Mouse (Mus musculus): ENCODE data around the gene Ccdc84. TPM values are rescaled to one million over a fixed set of nuclear protein-coding genes. Genes with fewer than 3 reads are reported as not detected.
A peak's percentile ranks its signal among the peaks of the same experiment; 100 is the strongest.
"Not testable (repeated sequence)": the region's sequence is repeated elsewhere in the genome, so short reads cannot be mapped to it uniquely, and the experiment has no call there.

Ccdc84 gene
- 10 to 100 TPM; 21.5 to 25.7 TPM for total RNA-seq (2021)
- long read RNA-seq, experiment 1, partial matches to known transcripts, result 0 of 10 reads
- long read RNA-seq, experiment 1, other reads (novel, unspliced or antisense), result 9 of 10 reads
- long read RNA-seq, experiment 2, partial matches to known transcripts, result 2 of 17 reads
- long read RNA-seq, experiment 2, other reads (novel, unspliced or antisense), result 14 of 17 reads

DNA sequence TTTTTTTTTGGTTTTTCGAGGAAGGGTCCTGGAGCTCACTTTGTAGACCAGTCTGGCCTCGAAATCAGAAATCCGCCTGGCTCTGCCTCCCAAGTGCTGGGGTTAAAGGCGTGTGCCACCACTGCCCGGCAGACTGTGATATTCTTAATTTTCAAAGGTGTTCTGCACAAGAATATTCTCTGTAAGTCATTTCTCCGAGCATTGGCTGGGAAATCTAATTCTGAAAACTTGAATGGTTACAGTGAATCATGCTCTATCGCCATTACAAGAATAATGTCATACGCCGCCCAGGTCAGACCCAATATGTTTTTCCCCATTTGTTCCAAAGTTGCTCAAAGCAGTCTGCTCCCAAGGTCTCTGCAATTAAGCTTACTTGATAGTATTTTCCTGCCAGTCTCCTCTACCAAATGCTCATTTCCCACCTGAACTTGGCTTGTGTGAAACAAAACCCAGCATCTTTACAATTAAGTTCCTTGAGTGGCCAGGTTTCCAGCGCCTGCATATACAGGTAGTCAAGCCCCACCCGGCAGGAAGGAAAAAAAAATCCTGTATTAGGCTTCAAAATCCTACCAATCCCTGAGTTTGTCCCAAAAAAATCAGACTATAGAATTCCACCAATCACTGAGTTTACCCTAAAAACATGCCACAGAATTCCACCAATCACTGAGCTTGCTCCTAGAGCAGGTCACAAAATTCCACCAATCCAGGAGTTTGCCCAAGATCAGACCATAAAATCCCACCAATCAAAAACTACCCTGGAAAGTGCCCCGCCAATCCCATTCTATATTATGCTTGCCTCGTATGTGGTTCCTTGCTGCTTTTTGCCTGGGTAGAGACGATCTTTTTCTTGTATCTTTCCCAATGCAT lies at the start of gene Ccdc84:
Gene Ccdc84 (minus strand): TSS at position 51 of the 867 bp plus-strand sequence.
- H3K27ac ChIP-seq, result peak within 1 kb of the TSS; percentile 93
- H3K4me3 ChIP-seq, result peak within 1 kb of the TSS; percentile 96
- no peak for TF ChIP-seq CTCF (conservative IDR thresholded peaks at IDR 0.05)
- DNase-seq (ENCODE audit: low spot score in 2 of 2), result no peak

DNA sequence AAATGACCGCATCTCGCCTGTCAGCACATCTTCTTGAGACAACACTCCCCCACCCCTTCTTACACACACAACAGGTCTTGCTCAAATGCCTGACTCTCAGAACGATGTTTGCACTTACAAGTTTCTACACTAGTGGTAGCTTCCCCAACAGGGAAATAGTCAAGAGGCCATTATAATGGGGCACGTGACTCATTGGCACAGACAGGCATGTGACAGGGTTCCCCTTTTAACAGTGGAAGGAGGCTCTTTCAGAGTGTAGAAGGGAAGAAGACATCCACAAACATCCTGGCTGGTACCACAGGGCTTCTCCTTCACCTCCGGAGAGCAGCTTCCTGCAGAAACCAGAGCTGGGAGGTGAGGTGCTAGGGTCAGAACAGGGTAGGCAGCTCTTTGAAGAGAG lies 43.6 kb upstream of the Ccdc84 start:
- Histone ChIP-seq H3K4me3 (no peak overlapping the region), H3K27ac (no peak overlapping the region)
- TF ChIP-seq CTCF (conservative IDR thresholded peaks at IDR 0.05), result no peak
- no peak for DNase-seq (ENCODE audit: low spot score in 2 of 2)

GRCm38 (mm10) chr9:44457035-44457742 lies 38.8 kb upstream of the Ccdc84 start:
- peak overlapping the region; percentile 43 for H3K4me3 ChIP-seq
- H3K27ac ChIP-seq, result peak overlapping the region; percentile 90
- TF ChIP-seq CTCF (conservative IDR thresholded peaks at IDR 0.05), result no peak

DNA sequence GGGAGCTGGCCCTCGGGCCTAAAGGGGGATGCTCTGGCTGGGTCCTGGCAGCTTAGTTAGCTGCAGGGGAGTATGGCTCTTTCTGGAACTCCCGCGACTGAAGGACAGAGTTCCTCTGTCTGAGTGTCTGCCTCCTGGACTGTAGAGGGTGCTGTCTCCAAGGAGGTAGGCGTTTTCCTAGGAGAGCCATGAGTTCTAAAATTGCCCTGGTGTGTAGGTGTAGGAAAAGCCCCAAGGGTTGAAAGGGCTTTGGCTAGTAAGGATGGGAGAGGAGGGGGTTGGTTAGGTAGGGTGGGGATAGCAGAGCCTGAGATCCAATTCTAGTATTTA lies 36.5 kb upstream of the Ccdc84 start, which contains the start of gene Upk2:
Gene Upk2 (minus strand): TSS at position 86 of the 330 bp plus-strand sequence.
- TF ChIP-seq CTCF (conservative IDR thresholded peaks at IDR 0.05), result peak; percentile 67
- no peak within 1 kb of the TSS for H3K27ac ChIP-seq
- no peak within 1 kb of the TSS for H3K4me3 ChIP-seq
- DNase-seq (ENCODE audit: low spot score in 2 of 2), result no peak

More at GRCm38 (mm10) chr9:44457035-44457742, 38.8 kb upstream of the Ccdc84 start:
- DNase-seq (ENCODE audit: low spot score in 2 of 2), result peak; percentile 87 to 96

DNA sequence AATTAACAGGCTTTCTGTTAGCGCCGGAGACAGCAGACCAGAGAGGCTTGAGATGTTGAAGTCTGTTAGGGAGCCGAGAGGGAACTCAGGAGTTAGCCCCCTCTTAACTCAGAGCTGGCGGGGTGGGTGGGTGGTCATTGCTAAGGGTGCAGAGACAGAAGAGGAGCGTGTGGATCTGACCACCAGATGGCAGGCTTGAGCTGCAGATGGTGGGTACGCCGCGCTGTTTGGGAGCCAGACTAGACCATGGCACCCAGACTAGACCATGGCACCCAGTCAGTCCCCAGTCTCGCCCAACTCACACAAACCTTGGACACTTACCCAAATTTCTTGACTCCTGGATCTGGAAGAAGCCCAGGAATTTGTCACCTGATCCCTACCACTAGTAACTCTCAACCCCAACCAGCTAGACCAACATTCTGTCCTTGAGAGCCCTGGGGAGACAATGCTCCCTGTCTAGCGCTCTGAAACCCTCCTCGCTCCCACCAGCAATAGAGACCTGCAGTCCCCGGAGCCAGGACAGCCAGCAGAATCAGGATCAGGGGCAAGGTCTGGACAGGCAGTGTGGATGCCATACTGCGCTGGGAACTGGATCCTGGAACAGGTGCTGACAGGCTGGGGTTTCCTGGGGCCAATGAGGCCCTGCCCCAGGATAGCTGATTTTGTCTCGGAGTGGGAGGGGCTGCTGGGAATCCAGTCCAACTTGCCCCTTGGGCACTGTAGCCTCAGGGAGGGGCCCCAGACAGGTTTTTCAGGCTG lies 35.9 kb upstream of the Ccdc84 start:
- H3K4me3 ChIP-seq, result no peak overlapping the region
- DNase-seq (ENCODE audit: low spot score in 2 of 2), result peak; percentile 62 to 94
- peak; percentile 94 for TF ChIP-seq CTCF (conservative IDR thresholded peaks at IDR 0.05)
- H3K27ac ChIP-seq, result no peak overlapping the region

GRCm38 (mm10) chr9:44450387-44450786 lies 32.0 kb upstream of the Ccdc84 start:
- Histone ChIP-seq H3K4me3 (no peak overlapping the region), H3K27ac (no peak overlapping the region)
- no peak for DNase-seq (ENCODE audit: low spot score in 2 of 2)
- peak; percentile 70 for TF ChIP-seq CTCF (conservative IDR thresholded peaks at IDR 0.05)

- not testable (repeated sequence) for DNase-seq (ENCODE audit: low spot score in 2 of 2)
Observed at GRCm38 (mm10) chr9:44444402-44445025, 26.1 kb upstream of the Ccdc84 start.

GRCm38 (mm10) chr9:44440961-44441360 lies 22.6 kb upstream of the Ccdc84 start, which contains the start of gene Foxr1:
Gene Foxr1, minus strand, starts transcription at chr9:44441136.
- no peak for TF ChIP-seq CTCF (conservative IDR thresholded peaks at IDR 0.05)
- H3K27ac ChIP-seq, result no peak within 1 kb of the TSS
- no peak within 1 kb of the TSS for H3K4me3 ChIP-seq
- DNase-seq (ENCODE audit: low spot score in 2 of 2), result no peak

More at GRCm38 (mm10) chr9:44444402-44445025, 26.1 kb upstream of the Ccdc84 start:
- H3K27ac ChIP-seq, H3K4me3 ChIP-seq: not testable (repeated sequence)

DNA sequence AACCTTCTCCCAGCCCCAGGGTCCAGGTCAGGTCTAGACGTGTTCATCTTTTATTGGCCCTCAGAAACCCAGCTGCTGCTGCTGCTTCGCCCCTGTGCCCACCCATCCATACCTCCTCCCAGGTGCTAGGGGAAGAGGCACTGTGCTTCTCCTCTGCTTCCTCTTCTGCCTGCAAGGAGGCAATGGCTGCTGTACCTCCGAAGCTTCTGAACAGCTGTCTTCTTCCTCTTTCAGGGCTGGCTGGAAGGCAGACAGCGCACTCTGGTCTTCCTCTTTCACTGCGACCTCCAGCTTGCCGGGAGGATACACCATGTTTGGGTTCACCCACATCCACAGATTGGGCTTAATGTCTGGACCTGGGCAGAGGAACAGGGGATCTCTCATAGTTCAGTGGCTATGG lies 17.4 kb upstream of the Ccdc84 start:
- DNase-seq (ENCODE audit: low spot score in 2 of 2), result no peak
- H3K4me3 ChIP-seq, result no peak overlapping the region
- H3K27ac ChIP-seq, result no peak overlapping the region
- no peak for TF ChIP-seq CTCF (conservative IDR thresholded peaks at IDR 0.05)

GRCm38 (mm10) chr9:44432577-44433185 lies 14.3 kb upstream of the Ccdc84 start:
- 0 out of 2 replicates have a peak, but pooled peaks have one; percentile 23 for TF ChIP-seq CTCF (conservative IDR thresholded peaks at IDR 0.05)
- H3K4me3 ChIP-seq, result no peak overlapping the region
- no peak for DNase-seq (ENCODE audit: low spot score in 2 of 2)
- no peak overlapping the region for H3K27ac ChIP-seq

DNA sequence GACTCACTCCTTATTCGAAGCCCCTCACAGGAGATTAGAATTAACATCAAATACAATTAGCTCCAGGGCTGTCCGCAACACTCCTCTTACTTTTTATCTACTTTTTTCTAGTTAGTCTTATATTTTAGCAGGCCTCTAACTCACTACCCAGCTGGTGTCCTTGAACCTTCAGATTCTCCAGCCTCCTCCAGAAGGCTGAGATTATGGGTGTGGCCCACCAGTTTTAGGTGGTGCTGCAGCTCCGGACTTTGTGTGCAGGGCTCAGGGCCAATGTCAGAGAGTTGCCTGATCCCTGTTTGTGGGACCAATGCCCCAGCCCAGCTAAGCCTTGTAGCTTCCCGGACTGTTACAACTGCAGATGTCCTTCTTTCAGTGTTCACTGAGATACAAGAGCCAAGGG lies 5.2 kb upstream of the Ccdc84 start:
- DNase-seq (ENCODE audit: low spot score in 2 of 2), result no peak
- Histone ChIP-seq H3K4me3 (no peak overlapping the region), H3K27ac (no peak overlapping the region)
- no peak for TF ChIP-seq CTCF (conservative IDR thresholded peaks at IDR 0.05)

All from layer of hippocampus, adult 2 months (tissue).